Mouse (Mus musculus) heart, postnatal 4 days (tissue): Measurements from ENCODE around the gene Acp7. TPM values are rescaled to one million over a fixed set of nuclear protein-coding genes. Genes with fewer than 3 reads are reported as not detected.

Experiments
- DNase-seq: peaks from one replicate; pipeline ENCODE4 v3.0.0; 2021
- microRNA-seq, 2 experiments: library from miRNA; unstranded; fragments of <30 nt; microRNA quantifications; one replicate each; pipeline ENCODE4 v1.2.0; 2021 to 2022
- total RNA-seq, 2 experiments: library from RNA; stranded (reverse); gene quantifications; 2 replicates each; pipeline ENCODE4 v1.2.3; 2021

Gene Acp7
- total RNA-seq, 2 experiments from 2014 or later: not detected

GRCm38 (mm10) chr7:28575597-28575996 is 55.5 kb downstream of the Acp7 start:
- DNase-seq: no peak

GRCm38 (mm10) chr7:28573236-28573635 is 57.9 kb downstream of the Acp7 start:
- DNase-seq: no peak

- DNase-seq: no peak
These were observed 58.4 kb downstream of the Acp7 start for GRCm38 (mm10) chr7:28572689-28573088.

GRCm38 (mm10) chr7:28570982-28571682 is 60.0 kb downstream of the Acp7 start:
- peak; percentile 32 for DNase-seq

GRCm38 (mm10) chr7:28570291-28570981 is 60.7 kb downstream of the Acp7 start:
- DNase-seq: peak; percentile 49

GRCm38 (mm10) chr7:28568253-28568652 is 62.9 kb downstream of the Acp7 start:
- DNase-seq: peak; percentile 78

GRCm38 (mm10) chr7:28567539-28567938 is 63.6 kb downstream of the Acp7 start:
- DNase-seq: no peak

GRCm38 (mm10) chr7:28565407-28565806 is 65.7 kb downstream of the Acp7 start:
- no peak for DNase-seq

- DNase-seq: no peak
These were observed 68.2 kb downstream of the Acp7 start for GRCm38 (mm10) chr7:28562951-28563350.

GRCm38 (mm10) chr7:28562371-28562770 is 68.8 kb downstream of the Acp7 start:
- no peak for DNase-seq

- no peak for DNase-seq
These were observed 69.2 kb downstream of the Acp7 start for GRCm38 (mm10) chr7:28561967-28562366.

- DNase-seq: no peak
These were observed 70.3 kb downstream of the Acp7 start for GRCm38 (mm10) chr7:28560856-28561255.

GRCm38 (mm10) chr7:28558486-28558885 is 72.6 kb downstream of the Acp7 start:
- peak; percentile 69 for DNase-seq

GRCm38 (mm10) chr7:28557708-28558107 is 73.4 kb downstream of the Acp7 start:
- DNase-seq: no peak

Small RNA genes lying within 50 kb of the gene (microRNA-seq; reads per million reads assigned to microRNA genes)
- gene Mir7049: 0 to 1.0 reads per million in 2 experiments

Other genes starting within 250 kb of the Acp7 start
- gene Med29, start 238.6 kb downstream of the Acp7 start, total RNA-seq: 10 to 100 TPM; 22.9 to 24.5 TPM
- gene Paf1, start 238.4 kb downstream of the Acp7 start, total RNA-seq: 10 to 100 TPM; 50.1 to 53.5 TPM
- 1 to 10 TPM; 7.1 to 7.5 TPM for gene Gmfg, start 193.9 kb downstream of the Acp7 start, total RNA-seq
- gene Lrfn1, start 179.4 kb downstream of the Acp7 start, total RNA-seq: 1 to 10 TPM; 2.5 to 3.3 TPM
- not detected for gene Ifnl2, start 120.9 kb downstream of the Acp7 start, total RNA-seq
- gene Ifnl3, start 108.5 kb downstream of the Acp7 start, total RNA-seq: not detected
- not detected for gene Sycn, start 90.4 kb downstream of the Acp7 start, total RNA-seq
- gene Nccrp1, start 84.1 kb downstream of the Acp7 start, total RNA-seq: not detected
- gene Samd4b, start 33.2 kb downstream of the Acp7 start, total RNA-seq: 10 to 100 TPM; 49.2 to 50.5 TPM
- 10 to 100 TPM; 21.6 to 22.1 TPM for gene Pak4, start 33.1 kb downstream of the Acp7 start, total RNA-seq
- gene Fbxo27, start 61.5 kb upstream of the Acp7 start, total RNA-seq: 1 to 10 TPM; 2.2 TPM
- 1 to 10 TPM; 2.6 to 4.2 TPM for gene Fbxo17, start 85.5 kb upstream of the Acp7 start, total RNA-seq
- gene Mrps12, start 110.5 kb upstream of the Acp7 start, total RNA-seq: 10 to 100 TPM; 44.5 to 45.9 TPM
- gene Sars2, start 110.7 kb upstream of the Acp7 start, total RNA-seq: 10 to 100 TPM; 19.3 to 19.9 TPM
- not detected for gene Ccer2, start 124.8 kb upstream of the Acp7 start, total RNA-seq
- gene Sirt2, start 135.4 kb upstream of the Acp7 start, total RNA-seq: 10 to 100 TPM; 56.4 to 58.3 TPM
- 10 to 100 TPM; 14.4 to 14.5 TPM for gene Nfkbib, start 136.2 kb upstream of the Acp7 start, total RNA-seq
- 1 to 10 TPM; 1.1 to 1.8 TPM for gene Rinl, start 157.6 kb upstream of the Acp7 start, total RNA-seq
- 100 to 1,000 TPM; 549 to 557 TPM for gene Hnrnpl, start 177.2 kb upstream of the Acp7 start, total RNA-seq
- 100 to 1,000 TPM; 647 to 783 TPM for gene Ech1, start 193.9 kb upstream of the Acp7 start, total RNA-seq
- 10 to 100 TPM; 17.8 to 20.8 TPM for gene Lgals4, start 202.5 kb upstream of the Acp7 start, total RNA-seq
- gene Lgals7, start 232.5 kb upstream of the Acp7 start, total RNA-seq: 1 to 10 TPM; 1.4 to 4.4 TPM